Mouse (Mus musculus): ENCODE measurements around the gene Nhlh1. TPM values are rescaled to one million over a fixed set of nuclear protein-coding genes. Genes with fewer than 3 reads are reported as not detected.

Nhlh1 gene
- polyA plus RNA-seq, 1 experiment from 2014 or later: not detected

GRCm38 (mm10) chr1:172007761-172008160, 49.6 kb downstream of the Nhlh1 start:
- H3K27me3 ChIP-seq (ENCODE audit: insufficient read depth, low read length): no peaks in the 10 kb centered on the region
- H3K4me1 ChIP-seq (replicated peaks; ENCODE audit: insufficient read depth, low read length): no peaks in the 10 kb centered on the region
- H3K27ac ChIP-seq: no peak overlapping the region
- no peaks in the 10 kb centered on the region for H3K9me3 ChIP-seq (replicated peaks; ENCODE audit: low read length)
- WGBS: 96% methylated on average over 21 of the region's 21 CpGs
- no peak for ATAC-seq (replicated peaks; ENCODE audit: low FRiP score, low read depth)
- H3K9ac ChIP-seq (ENCODE audit: low read depth, low read length): no peak overlapping the region
- H3K4me2 ChIP-seq (ENCODE audit: low read length): no peak overlapping the region
- H3K4me3 ChIP-seq (replicated peaks; ENCODE audit: low read depth, low read length): no peak overlapping the region
- DNase-seq (ENCODE audit: low spot score): no peak
- no peak for TF ChIP-seq CTCF (IDR thresholded peaks at IDR 0.05; ENCODE audit: low read depth)
- peaks cover 50% of the 10 kb centered on the region for H3K36me3 ChIP-seq (ENCODE audit: insufficient read depth, low read length)

Other genes with a start within 250 kb of the Nhlh1 start
- gene Cd84, start 217.9 kb downstream of the Nhlh1 start, polyA plus RNA-seq (2015; fragmentation: Nextera tagmentation; extraction: Ambion mirVana): 1.7 and 1.8 TPM in 2 replicates
- not detected in 2 replicates for gene Gm10521, start 161.9 kb downstream of the Nhlh1 start, polyA plus RNA-seq (2015; fragmentation: Nextera tagmentation; extraction: Ambion mirVana)
- 0.27 and 0.36 TPM in 2 replicates for gene Slamf6, start 140.1 kb downstream of the Nhlh1 start, polyA plus RNA-seq (2015; fragmentation: Nextera tagmentation; extraction: Ambion mirVana)
- 13.6 and 13.8 TPM in 2 replicates for gene Vangl2, start 29.1 kb downstream of the Nhlh1 start, polyA plus RNA-seq (2015; fragmentation: Nextera tagmentation; extraction: Ambion mirVana)
- 143 and 163 TPM in 2 replicates for gene Copa, start 25.0 kb upstream of the Nhlh1 start, polyA plus RNA-seq (2015; fragmentation: Nextera tagmentation; extraction: Ambion mirVana)
- gene Ncstn, start 25.2 kb upstream of the Nhlh1 start, polyA plus RNA-seq (2015; fragmentation: Nextera tagmentation; extraction: Ambion mirVana): 129 and 135 TPM in 2 replicates
- gene Pex19, start 69.2 kb upstream of the Nhlh1 start, polyA plus RNA-seq (2015; fragmentation: Nextera tagmentation; extraction: Ambion mirVana): 133 and 136 TPM in 2 replicates
- gene Dcaf8, start 90.5 kb upstream of the Nhlh1 start, polyA plus RNA-seq (2015; fragmentation: Nextera tagmentation; extraction: Ambion mirVana): 110 and 123 TPM in 2 replicates
- gene Pea15a, start 149.2 kb upstream of the Nhlh1 start, polyA plus RNA-seq (2015; fragmentation: Nextera tagmentation; extraction: Ambion mirVana): 91.8 and 103 TPM in 2 replicates
- 2.4 and 3.1 TPM in 2 replicates for gene Casq1, start 162.3 kb upstream of the Nhlh1 start, polyA plus RNA-seq (2015; fragmentation: Nextera tagmentation; extraction: Ambion mirVana)
- not detected in 2 replicates for gene Atp1a4, start 200.8 kb upstream of the Nhlh1 start, polyA plus RNA-seq (2015; fragmentation: Nextera tagmentation; extraction: Ambion mirVana)
- gene Igsf8, start 204.1 kb upstream of the Nhlh1 start, polyA plus RNA-seq (2015; fragmentation: Nextera tagmentation; extraction: Ambion mirVana): 39.0 and 43.0 TPM in 2 replicates
- 1.6 and 2.0 TPM in 2 replicates for gene Atp1a2, start 240.5 kb upstream of the Nhlh1 start, polyA plus RNA-seq (2015; fragmentation: Nextera tagmentation; extraction: Ambion mirVana)

All from kidney, postnatal 0 days (tissue).